Mouse (Mus musculus) intestine, embryonic 15.5 days (tissue): ENCODE results near the gene Ptprg. TPM values are rescaled to one million over a fixed set of nuclear protein-coding genes. Genes with fewer than 3 reads are reported as not detected.

Experiments used
- ATAC-seq: fragments of 200-750 bp; cut with Nextera tagmentation; 2 replicates; pipeline ENCODE4 v1.8.0; 2017; ENCODE audit warnings: moderate TSS enrichment, moderate library complexity
- H3K27ac ChIP-seq: fragments of 300-500 bp; sonication (generic); 2 replicates; pipeline ENCODE4 v1.5.1; 2015; ENCODE audit warnings: mild to moderate bottlenecking, inconsistent platforms
- H3K27me3 ChIP-seq: fragments of 300-500 bp; sonication (generic); replicated peaks from 2 replicates; pipeline ENCODE4 v1.6.1; 2015; ENCODE audit warnings: inconsistent platforms
- H3K36me3 ChIP-seq: fragments of 300-500 bp; sonication (generic); 2 replicates; pipeline ENCODE4 v1.6.1; 2015; ENCODE audit warnings: inconsistent platforms
- H3K4me1 ChIP-seq: fragments of 300-500 bp; sonication (generic); replicated peaks from 2 replicates; pipeline ENCODE4 v1.6.1; 2015; ENCODE audit warnings: inconsistent platforms
- H3K4me2 ChIP-seq: fragments of 300-500 bp; sonication (generic); replicated peaks from 2 replicates; pipeline ENCODE4 v1.6.1; 2015; ENCODE audit warnings: mild to moderate bottlenecking, inconsistent platforms
- H3K4me3 ChIP-seq: fragments of 300-500 bp; sonication (generic); replicated peaks from 2 replicates; pipeline ENCODE4 v1.5.1; 2015; ENCODE audit warnings: inconsistent platforms
- H3K9ac ChIP-seq: fragments of 300-500 bp; sonication (generic); 2 replicates; pipeline ENCODE4 v1.6.1; 2015; ENCODE audit warnings: inconsistent platforms
- H3K9me3 ChIP-seq: fragments of 300-500 bp; sonication (generic); 2 replicates; pipeline ENCODE4 v1.6.1; 2016; ENCODE audit warnings: inconsistent platforms
- WGBS: fragments of 180-500 bp; shearing (Covaris S2); methylation state at CpG from one replicate; pipeline ENCODE4 v1.1.7; 2015; 5-methylcytosine and 5-hydroxymethylcytosine counted together
- polyA plus RNA-seq: library from polyadenylated mRNA; unstranded; fragments of >200 nt; fragmentation: Nextera tagmentation; extraction: Ambion mirVana; gene quantifications from 2 replicates; pipeline ENCODE4 v1.2.1, GENCODE M21; 2015

The Ptprg gene
- polyA plus RNA-seq, 1 experiment from 2014 or later = 18.7 TPM

- ATAC-seq = no peak
- Histone ChIP-seq H3K27ac (no peak overlapping the region), H3K9me3 (no peaks in the 10 kb centered on the region), H3K27me3 (no peaks in the 10 kb centered on the region), H3K36me3 (no peaks in the 10 kb centered on the region), H3K4me3 (no peak overlapping the region), H3K4me2 (no peak overlapping the region), H3K9ac (no peak overlapping the region), H3K4me1 (no peaks in the 10 kb centered on the region)
- 46% methylated on average over 2 of the region's 2 CpGs for WGBS
Observed at GRCm38 (mm10) chr14:11988975-11989374, 435.6 kb downstream of the Ptprg start.

- ATAC-seq = no peak
- 72% methylated on average over 2 of the region's 2 CpGs for WGBS
- no peak overlapping the region for H3K4me3 ChIP-seq
Observed at GRCm38 (mm10) chr14:11991151-11991550, 437.8 kb downstream of the Ptprg start.

DNA sequence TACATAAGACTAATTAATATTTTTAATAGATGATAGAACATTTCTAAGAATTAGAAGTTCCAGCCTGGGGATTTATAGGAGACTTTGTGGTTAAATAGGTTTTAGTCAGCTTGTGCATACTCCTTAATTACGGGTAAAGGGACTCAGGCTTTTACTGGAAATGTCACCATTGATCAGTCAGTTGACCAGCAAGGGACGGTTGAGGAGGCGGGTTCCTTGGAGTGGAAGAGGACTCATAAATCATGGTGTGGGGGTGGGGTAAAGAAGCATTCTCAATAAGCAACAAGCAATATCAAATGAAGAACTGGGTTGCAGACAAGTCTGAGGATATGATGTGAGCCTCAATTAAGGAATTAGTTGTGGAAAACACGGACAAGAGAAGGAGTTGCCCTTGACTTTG is 438.8 kb downstream of the Ptprg start:
- Histone ChIP-seq H3K9me3 (no peaks in the 10 kb centered on the region), H3K27me3 (no peaks in the 10 kb centered on the region)

More at GRCm38 (mm10) chr14:11991151-11991550, 437.8 kb downstream of the Ptprg start:
- Histone ChIP-seq H3K9me3 (no peaks in the 10 kb centered on the region), H3K4me2 (no peak overlapping the region), H3K36me3 (no peaks in the 10 kb centered on the region), H3K27ac (no peak overlapping the region), H3K9ac (no peak overlapping the region), H3K27me3 (no peaks in the 10 kb centered on the region), H3K4me1 (no peaks in the 10 kb centered on the region)

GRCm38 (mm10) chr14:11992534-11992933 is 439.2 kb downstream of the Ptprg start:
- Histone ChIP-seq H3K9ac (no peak overlapping the region), H3K27me3 (no peaks in the 10 kb centered on the region), H3K27ac (no peak overlapping the region), H3K9me3 (no peaks in the 10 kb centered on the region), H3K4me2 (no peak overlapping the region), H3K36me3 (no peaks in the 10 kb centered on the region), H3K4me3 (no peak overlapping the region), H3K4me1 (no peaks in the 10 kb centered on the region)
- no peak for ATAC-seq
- WGBS = 93% methylated on average over 6 of the region's 6 CpGs

More for the DNA sequence above, 438.8 kb downstream of the Ptprg start:
- Histone ChIP-seq H3K9ac (no peak overlapping the region), H3K4me2 (no peak overlapping the region), H3K4me3 (no peak overlapping the region), H3K36me3 (no peaks in the 10 kb centered on the region), H3K4me1 (no peaks in the 10 kb centered on the region), H3K27ac (no peak overlapping the region)
- 76% methylated on average over 4 of the region's 4 CpGs for WGBS
- no peak for ATAC-seq

GRCm38 (mm10) chr14:11997555-11997954 is 444.2 kb downstream of the Ptprg start:
- H3K4me2 ChIP-seq = no peak overlapping the region
- H3K27me3 ChIP-seq = no peaks in the 10 kb centered on the region
- no peaks in the 10 kb centered on the region for H3K9me3 ChIP-seq
- no peak overlapping the region for H3K4me3 ChIP-seq
- H3K36me3 ChIP-seq = no peaks in the 10 kb centered on the region
- ATAC-seq = no peak
- no peaks in the 10 kb centered on the region for H3K4me1 ChIP-seq
- 70% methylated on average over 6 of the region's 6 CpGs for WGBS
- no peak overlapping the region for H3K9ac ChIP-seq
- H3K27ac ChIP-seq = no peak overlapping the region

- Histone ChIP-seq H3K9ac (no peak overlapping the region), H3K27me3 (no peaks in the 10 kb centered on the region), H3K4me2 (no peak overlapping the region), H3K27ac (no peak overlapping the region), H3K9me3 (no peaks in the 10 kb centered on the region), H3K4me1 (no peaks in the 10 kb centered on the region), H3K4me3 (no peak overlapping the region), H3K36me3 (no peaks in the 10 kb centered on the region)
- 80% methylated on average over 4 of the region's 4 CpGs for WGBS
- no peak for ATAC-seq
Observed at GRCm38 (mm10) chr14:11998464-11998863, 445.1 kb downstream of the Ptprg start.

GRCm38 (mm10) chr14:12004061-12004460 is 450.7 kb downstream of the Ptprg start:
- H3K9ac ChIP-seq = no peak overlapping the region

GRCm38 (mm10) chr14:12011766-12012165 is 458.4 kb downstream of the Ptprg start:
- WGBS = 77% methylated on average over 5 of the region's 5 CpGs
- no peaks in the 10 kb centered on the region for H3K9me3 ChIP-seq
- no peak overlapping the region for H3K4me2 ChIP-seq
- no peak overlapping the region for H3K4me3 ChIP-seq
- no peak overlapping the region for H3K9ac ChIP-seq
- no peaks in the 10 kb centered on the region for H3K36me3 ChIP-seq
- H3K27ac ChIP-seq = no peak overlapping the region
- no peaks in the 10 kb centered on the region for H3K27me3 ChIP-seq
- no peaks in the 10 kb centered on the region for H3K4me1 ChIP-seq
- ATAC-seq = no peak

More at GRCm38 (mm10) chr14:12004061-12004460, 450.7 kb downstream of the Ptprg start:
- Histone ChIP-seq H3K27me3 (no peaks in the 10 kb centered on the region), H3K27ac (no peak overlapping the region), H3K9me3 (no peaks in the 10 kb centered on the region), H3K36me3 (no peaks in the 10 kb centered on the region), H3K4me2 (no peak overlapping the region), H3K4me1 (no peaks in the 10 kb centered on the region), H3K4me3 (no peak overlapping the region)
- ATAC-seq = no peak
- 78% methylated on average over 4 of the region's 4 CpGs for WGBS

- H3K4me2 ChIP-seq = no peak overlapping the region
- H3K4me1 ChIP-seq = no peaks in the 10 kb centered on the region
- no peak overlapping the region for H3K4me3 ChIP-seq
- H3K9ac ChIP-seq = no peak overlapping the region
- H3K36me3 ChIP-seq = no peaks in the 10 kb centered on the region
- no peaks in the 10 kb centered on the region for H3K9me3 ChIP-seq
- H3K27ac ChIP-seq = no peak overlapping the region
- WGBS = 87% methylated on average over 16 of the region's 16 CpGs
- H3K27me3 ChIP-seq = no peaks in the 10 kb centered on the region
- ATAC-seq = no peak
Observed at GRCm38 (mm10) chr14:12025812-12026728, 472.7 kb downstream of the Ptprg start.

DNA sequence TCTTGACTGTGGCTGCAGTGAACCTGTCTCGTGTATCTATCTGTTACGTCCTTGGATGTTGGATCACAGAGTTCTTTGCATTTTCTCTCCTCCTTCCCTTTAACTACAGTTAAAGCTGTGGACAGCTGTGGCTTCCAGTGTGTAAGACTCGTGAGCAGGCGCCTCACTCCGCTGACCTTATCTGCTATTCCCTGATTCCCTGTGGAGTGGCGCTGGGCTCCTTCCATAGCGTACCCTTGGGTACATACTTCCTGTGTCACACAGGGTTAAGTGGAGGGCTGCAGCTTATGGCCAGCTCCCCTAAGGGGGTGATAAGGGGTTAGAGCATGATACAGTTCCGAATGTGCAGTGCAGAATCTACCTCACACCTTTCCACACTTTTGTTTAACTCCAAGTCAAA is 473.9 kb downstream of the Ptprg start:
- H3K9ac ChIP-seq = no peak overlapping the region
- no peaks in the 10 kb centered on the region for H3K9me3 ChIP-seq
- ATAC-seq = no peak
- no peak overlapping the region for H3K4me3 ChIP-seq
- no peaks in the 10 kb centered on the region for H3K36me3 ChIP-seq
- H3K4me2 ChIP-seq = no peak overlapping the region
- H3K4me1 ChIP-seq = no peaks in the 10 kb centered on the region
- WGBS = 76% methylated on average over 8 of the region's 8 CpGs
- no peaks in the 10 kb centered on the region for H3K27me3 ChIP-seq
- H3K27ac ChIP-seq = no peak overlapping the region

DNA sequence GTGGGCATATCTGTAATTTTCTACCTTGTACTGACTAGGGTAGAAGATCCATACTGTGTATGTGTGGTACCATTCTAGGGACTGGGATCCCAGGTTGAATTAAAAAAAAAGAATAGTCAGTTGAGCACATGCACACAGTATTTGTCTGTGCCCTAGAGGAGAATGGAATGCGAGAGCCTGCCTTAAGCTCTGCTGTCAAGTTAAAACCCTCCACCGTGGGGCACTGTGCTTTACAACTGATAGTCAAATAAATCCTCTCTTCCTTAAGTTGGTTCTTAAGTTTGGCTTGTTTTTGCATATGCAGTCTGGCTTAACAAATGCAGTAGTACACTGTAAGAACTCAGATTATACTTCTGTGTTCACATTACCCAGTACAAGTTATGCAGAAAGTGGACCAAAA is 476.6 kb downstream of the Ptprg start:
- Histone ChIP-seq H3K9me3 (no peaks in the 10 kb centered on the region), H3K9ac (no peak overlapping the region), H3K4me1 (no peaks in the 10 kb centered on the region), H3K27ac (no peak overlapping the region), H3K4me3 (no peak overlapping the region), H3K4me2 (no peak overlapping the region), H3K27me3 (no peaks in the 10 kb centered on the region), H3K36me3 (no peaks in the 10 kb centered on the region)
- 62% methylated on average over 2 of the region's 2 CpGs for WGBS
- ATAC-seq = no peak

DNA sequence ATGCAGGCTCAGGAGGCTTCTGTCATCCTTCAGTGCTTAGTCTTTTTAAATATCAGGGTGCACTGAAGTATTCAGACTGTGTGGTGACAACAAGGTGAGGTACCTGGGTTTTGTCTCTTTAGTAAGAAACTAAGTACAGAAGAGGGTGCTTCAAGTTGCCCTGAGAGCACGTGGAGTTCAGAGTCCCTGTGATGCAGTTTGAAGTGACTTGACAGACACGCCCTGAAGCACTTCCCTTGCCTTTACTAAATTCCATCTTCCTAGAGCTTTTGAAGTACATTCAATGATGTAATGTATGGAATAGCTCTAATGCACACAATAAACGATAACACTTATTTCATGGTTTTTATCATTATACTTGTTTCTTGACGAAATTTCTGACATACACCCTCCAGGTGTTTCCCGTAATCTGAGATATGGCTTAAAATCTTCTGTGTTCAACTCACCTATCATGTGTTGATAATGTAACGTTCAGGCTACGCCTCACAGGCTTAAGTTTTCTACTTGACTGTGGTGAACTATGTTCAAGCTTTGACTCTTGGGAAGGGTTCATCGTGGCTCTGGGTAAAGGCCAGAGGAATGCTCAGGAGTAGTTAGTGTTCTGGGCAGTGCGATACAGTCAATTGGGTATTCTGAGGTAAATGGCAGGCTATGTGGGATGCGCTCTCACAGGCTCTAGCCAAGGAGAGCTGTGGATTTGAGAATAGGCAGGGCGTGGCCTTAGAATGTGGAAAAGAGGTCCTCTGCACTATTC is 483.4 kb downstream of the Ptprg start:
- no peak overlapping the region for H3K4me2 ChIP-seq
- no peaks in the 10 kb centered on the region for H3K4me1 ChIP-seq
- H3K4me3 ChIP-seq = no peak overlapping the region
- no peaks in the 10 kb centered on the region for H3K36me3 ChIP-seq
- no peak overlapping the region for H3K27ac ChIP-seq
- ATAC-seq = no peak
- no peaks in the 10 kb centered on the region for H3K9me3 ChIP-seq
- no peak overlapping the region for H3K9ac ChIP-seq
- 85% methylated on average over 11 of the region's 11 CpGs for WGBS
- H3K27me3 ChIP-seq = no peaks in the 10 kb centered on the region
